Mouse (Mus musculus): ENCODE results near the gene Mfsd6l. TPM values are rescaled to one million over a fixed set of nuclear protein-coding genes. Genes with fewer than 3 reads are reported as not detected.
A peak's percentile ranks its signal among the peaks of the same experiment; 100 is the strongest.

The Mfsd6l gene
- not detected in 2 replicates for polyA plus RNA-seq (2015; fragmentation: Nextera tagmentation; extraction: Ambion mirVana)

GRCm38 (mm10) chr11:68555918-68556584 lies at the start of gene Mfsd6l:
Gene Mfsd6l, plus strand, starts transcription at chr11:68556186.
- H3K4me2 ChIP-seq (ENCODE audit: low read length) = peak within 1 kb of the TSS; percentile 37
- 0 out of 2 replicates have a peak, but pooled peaks cover 3% of the 10 kb centered on the region for H3K27me3 ChIP-seq (replicated peaks; ENCODE audit: control insufficient read depth, insufficient read depth, low read length)
- 7% methylated on average over 37 of the region's 37 CpGs for WGBS
- ATAC-seq = no peak
- H3K36me3 ChIP-seq (ENCODE audit: control insufficient read depth, insufficient read depth) = no peaks in the 10 kb centered on the region
- H3K4me3 ChIP-seq (replicated peaks; ENCODE audit: low read length) = peak within 1 kb of the TSS; percentile 8; the same call in 1 of the 2 replicates
- H3K9ac ChIP-seq (replicated peaks; ENCODE audit: low read depth, low read length) = no peak within 1 kb of the TSS
- H3K9me3 ChIP-seq (ENCODE audit: control insufficient read depth, low read length) = no peaks in the 10 kb centered on the region; the same call in 1 of the 2 replicates
- peaks cover 3% of the 10 kb centered on the region; the same call in 1 of the 2 replicates for H3K4me1 ChIP-seq (replicated peaks; ENCODE audit: control insufficient read depth, insufficient read depth, low read length)
- H3K27ac ChIP-seq (ENCODE audit: low read length) = no peak within 1 kb of the TSS

GRCm38 (mm10) chr11:68507246-68507645 lies 48.7 kb upstream of the Mfsd6l start:
- Histone ChIP-seq H3K27me3 (replicated peaks; ENCODE audit: control insufficient read depth, insufficient read depth, low read length) (no peaks in the 10 kb centered on the region), H3K9ac (replicated peaks; ENCODE audit: low read depth, low read length) (no peak overlapping the region)
- 86% methylated on average over 7 of the region's 7 CpGs for WGBS

GRCm38 (mm10) chr11:68508619-68509018 lies 47.4 kb upstream of the Mfsd6l start:
- Histone ChIP-seq H3K27ac (ENCODE audit: low read length) (no peak overlapping the region), H3K4me3 (replicated peaks; ENCODE audit: low read length) (no peak overlapping the region), H3K4me2 (ENCODE audit: low read length) (no peak overlapping the region), H3K36me3 (ENCODE audit: control insufficient read depth, insufficient read depth) (no peaks in the 10 kb centered on the region), H3K27me3 (replicated peaks; ENCODE audit: control insufficient read depth, insufficient read depth, low read length) (no peaks in the 10 kb centered on the region), H3K9ac (replicated peaks; ENCODE audit: low read depth, low read length) (no peak overlapping the region), H3K4me1 (replicated peaks; ENCODE audit: control insufficient read depth, insufficient read depth, low read length) (no peaks in the 10 kb centered on the region), H3K9me3 (ENCODE audit: control insufficient read depth, low read length) (no peaks in the 10 kb centered on the region)
- ATAC-seq = no peak
- WGBS = 76% methylated on average over 5 of the region's 5 CpGs

More at GRCm38 (mm10) chr11:68507246-68507645, 48.7 kb upstream of the Mfsd6l start:
- Histone ChIP-seq H3K9me3 (ENCODE audit: control insufficient read depth, low read length) (no peaks in the 10 kb centered on the region), H3K4me3 (replicated peaks; ENCODE audit: low read length) (no peak overlapping the region), H3K36me3 (ENCODE audit: control insufficient read depth, insufficient read depth) (no peaks in the 10 kb centered on the region), H3K4me2 (ENCODE audit: low read length) (no peak overlapping the region), H3K27ac (ENCODE audit: low read length) (no peak overlapping the region), H3K4me1 (replicated peaks; ENCODE audit: control insufficient read depth, insufficient read depth, low read length) (no peaks in the 10 kb centered on the region)
- ATAC-seq = no peak

GRCm38 (mm10) chr11:68509194-68509593 lies 46.8 kb upstream of the Mfsd6l start:
- 73% methylated on average over 2 of the region's 2 CpGs for WGBS
- Histone ChIP-seq H3K36me3 (ENCODE audit: control insufficient read depth, insufficient read depth) (no peaks in the 10 kb centered on the region), H3K9ac (replicated peaks; ENCODE audit: low read depth, low read length) (no peak overlapping the region), H3K4me1 (replicated peaks; ENCODE audit: control insufficient read depth, insufficient read depth, low read length) (no peaks in the 10 kb centered on the region), H3K4me2 (ENCODE audit: low read length) (no peak overlapping the region), H3K27me3 (replicated peaks; ENCODE audit: control insufficient read depth, insufficient read depth, low read length) (no peaks in the 10 kb centered on the region), H3K4me3 (replicated peaks; ENCODE audit: low read length) (no peak overlapping the region), H3K27ac (ENCODE audit: low read length) (no peak overlapping the region), H3K9me3 (ENCODE audit: control insufficient read depth, low read length) (no peaks in the 10 kb centered on the region)
- no peak for ATAC-seq

- Histone ChIP-seq H3K27ac (ENCODE audit: low read length) (no peak overlapping the region), H3K4me1 (replicated peaks; ENCODE audit: control insufficient read depth, insufficient read depth, low read length) (no peaks in the 10 kb centered on the region), H3K4me2 (ENCODE audit: low read length) (no peak overlapping the region), H3K9me3 (ENCODE audit: control insufficient read depth, low read length) (no peaks in the 10 kb centered on the region), H3K36me3 (ENCODE audit: control insufficient read depth, insufficient read depth) (no peaks in the 10 kb centered on the region), H3K4me3 (replicated peaks; ENCODE audit: low read length) (no peak overlapping the region), H3K9ac (replicated peaks; ENCODE audit: low read depth, low read length) (no peak overlapping the region), H3K27me3 (replicated peaks; ENCODE audit: control insufficient read depth, insufficient read depth, low read length) (no peaks in the 10 kb centered on the region)
- WGBS = 29% methylated on average over 3 of the region's 3 CpGs
- no peak for ATAC-seq
These were observed 42.0 kb upstream of the Mfsd6l start for GRCm38 (mm10) chr11:68513969-68514368.

- H3K4me3 ChIP-seq (replicated peaks; ENCODE audit: low read length) = no peak overlapping the region
- WGBS = 89% methylated on average over 4 of the region's 4 CpGs
- no peak overlapping the region for H3K27ac ChIP-seq (ENCODE audit: low read length)
These were observed 36.6 kb upstream of the Mfsd6l start for GRCm38 (mm10) chr11:68519362-68519761.

GRCm38 (mm10) chr11:68519815-68520214 lies 36.2 kb upstream of the Mfsd6l start:
- WGBS = 91% methylated on average over 5 of the region's 5 CpGs

More at GRCm38 (mm10) chr11:68519362-68519761, 36.6 kb upstream of the Mfsd6l start:
- Histone ChIP-seq H3K4me2 (ENCODE audit: low read length) (no peak overlapping the region), H3K9me3 (ENCODE audit: control insufficient read depth, low read length) (0 out of 2 replicates have a peak, but pooled peaks cover 2% of the 10 kb centered on the region), H3K9ac (replicated peaks; ENCODE audit: low read depth, low read length) (no peak overlapping the region), H3K36me3 (ENCODE audit: control insufficient read depth, insufficient read depth) (no peaks in the 10 kb centered on the region), H3K4me1 (replicated peaks; ENCODE audit: control insufficient read depth, insufficient read depth, low read length) (no peaks in the 10 kb centered on the region), H3K27me3 (replicated peaks; ENCODE audit: control insufficient read depth, insufficient read depth, low read length) (no peaks in the 10 kb centered on the region)
- no peak for ATAC-seq

GRCm38 (mm10) chr11:68520439-68520838 lies 35.5 kb upstream of the Mfsd6l start:
- H3K27ac ChIP-seq (ENCODE audit: low read length) = no peak overlapping the region
- ATAC-seq = no peak
- 0 out of 2 replicates have a peak, but pooled peaks cover 2% of the 10 kb centered on the region for H3K9me3 ChIP-seq (ENCODE audit: control insufficient read depth, low read length)
- H3K4me1 ChIP-seq (replicated peaks; ENCODE audit: control insufficient read depth, insufficient read depth, low read length) = no peaks in the 10 kb centered on the region
- no peaks in the 10 kb centered on the region for H3K36me3 ChIP-seq (ENCODE audit: control insufficient read depth, insufficient read depth)
- no peak overlapping the region for H3K4me2 ChIP-seq (ENCODE audit: low read length)
- H3K9ac ChIP-seq (replicated peaks; ENCODE audit: low read depth, low read length) = no peak overlapping the region
- WGBS = 91% methylated on average over 2 of the region's 2 CpGs
- no peak overlapping the region for H3K4me3 ChIP-seq (replicated peaks; ENCODE audit: low read length)
- no peaks in the 10 kb centered on the region for H3K27me3 ChIP-seq (replicated peaks; ENCODE audit: control insufficient read depth, insufficient read depth, low read length)

More at GRCm38 (mm10) chr11:68519815-68520214, 36.2 kb upstream of the Mfsd6l start:
- no peaks in the 10 kb centered on the region for H3K27me3 ChIP-seq (replicated peaks; ENCODE audit: control insufficient read depth, insufficient read depth, low read length)
- 0 out of 2 replicates have a peak, but pooled peaks cover 2% of the 10 kb centered on the region for H3K9me3 ChIP-seq (ENCODE audit: control insufficient read depth, low read length)
- H3K4me2 ChIP-seq (ENCODE audit: low read length) = no peak overlapping the region
- no peak overlapping the region for H3K9ac ChIP-seq (replicated peaks; ENCODE audit: low read depth, low read length)
- no peaks in the 10 kb centered on the region for H3K36me3 ChIP-seq (ENCODE audit: control insufficient read depth, insufficient read depth)
- ATAC-seq = no peak
- no peak overlapping the region for H3K27ac ChIP-seq (ENCODE audit: low read length)
- H3K4me3 ChIP-seq (replicated peaks; ENCODE audit: low read length) = no peak overlapping the region
- no peaks in the 10 kb centered on the region for H3K4me1 ChIP-seq (replicated peaks; ENCODE audit: control insufficient read depth, insufficient read depth, low read length)

- no peak overlapping the region for H3K4me3 ChIP-seq (replicated peaks; ENCODE audit: low read length)
- WGBS = 78% methylated on average over 5 of the region's 5 CpGs
- no peak for ATAC-seq
- no peak overlapping the region for H3K27ac ChIP-seq (ENCODE audit: low read length)
- H3K9ac ChIP-seq (replicated peaks; ENCODE audit: low read depth, low read length) = no peak overlapping the region
- no peaks in the 10 kb centered on the region for H3K4me1 ChIP-seq (replicated peaks; ENCODE audit: control insufficient read depth, insufficient read depth, low read length)
- H3K4me2 ChIP-seq (ENCODE audit: low read length) = no peak overlapping the region
- H3K36me3 ChIP-seq (ENCODE audit: control insufficient read depth, insufficient read depth) = no peaks in the 10 kb centered on the region
- H3K9me3 ChIP-seq (ENCODE audit: control insufficient read depth, low read length) = 0 out of 2 replicates have a peak, but pooled peaks cover 2% of the 10 kb centered on the region
- H3K27me3 ChIP-seq (replicated peaks; ENCODE audit: control insufficient read depth, insufficient read depth, low read length) = no peaks in the 10 kb centered on the region
These were observed 34.6 kb upstream of the Mfsd6l start for GRCm38 (mm10) chr11:68521352-68521751.
